Mouse (Mus musculus) intestine, embryonic 16.5 days (tissue): Measurements from ENCODE around the gene Vkorc1l1. TPM values are rescaled to one million over a fixed set of nuclear protein-coding genes. Genes with fewer than 3 reads are reported as not detected.
A peak's percentile ranks its signal among the peaks of the same experiment; 100 is the strongest.

Experiments used
- ATAC-seq: fragments of 200-750 bp; cut with Nextera tagmentation; 2 replicates; pipeline ENCODE4 v1.8.0; 2017; ENCODE audit warnings: moderate TSS enrichment, moderate library complexity
- H3K27ac ChIP-seq: fragments of 300-500 bp; sonication (generic); 2 replicates; pipeline ENCODE4 v1.5.1; 2014; ENCODE audit warnings: mild to moderate bottlenecking, low read length
- H3K27me3 ChIP-seq: fragments of 300-500 bp; sonication (generic); replicated peaks from 2 replicates; pipeline ENCODE4 v1.6.1; 2014; ENCODE audit warnings: low read length, control low read depth, mixed read lengths; ENCODE audit not compliant: control insufficient read depth, insufficient read depth
- H3K36me3 ChIP-seq: fragments of 300-500 bp; sonication (generic); 2 replicates; pipeline ENCODE4 v1.6.1; 2014; ENCODE audit warnings: low read length, control low read depth; ENCODE audit not compliant: control insufficient read depth, insufficient read depth
- H3K4me1 ChIP-seq: fragments of 300-500 bp; sonication (generic); 2 replicates; pipeline ENCODE4 v1.6.1; 2014; ENCODE audit warnings: low read length, control low read depth, mixed read lengths; ENCODE audit not compliant: control insufficient read depth, insufficient read depth
- H3K4me2 ChIP-seq: fragments of 300-500 bp; sonication (generic); 2 replicates; pipeline ENCODE4 v1.6.1; 2014; ENCODE audit warnings: low read depth, low read length, control low read depth
- H3K4me3 ChIP-seq: fragments of 300-500 bp; sonication (generic); 2 replicates; pipeline ENCODE4 v1.5.1; 2014; ENCODE audit warnings: mild to moderate bottlenecking, low read length
- H3K9ac ChIP-seq: fragments of 300-500 bp; sonication (generic); 2 replicates; pipeline ENCODE4 v1.6.1; 2014; ENCODE audit warnings: low read depth, low read length
- H3K9me3 ChIP-seq: fragments of 300-500 bp; sonication (generic); 2 replicates; pipeline ENCODE4 v1.6.1; 2016; ENCODE audit warnings: low read length, control low read depth; ENCODE audit not compliant: control insufficient read depth
- WGBS: fragments of 180-500 bp; shearing (Covaris S2); extraction: QIAGEN DNeasy Blood & Tissue Kit; methylation state at CpG from one replicate; pipeline ENCODE4 v1.1.7; 2014; 5-methylcytosine and 5-hydroxymethylcytosine counted together
- polyA plus RNA-seq: library from polyadenylated mRNA; unstranded; fragments of >200 nt; fragmentation: Nextera tagmentation; extraction: Ambion mirVana; gene quantifications from 2 replicates; pipeline ENCODE4 v1.2.1, GENCODE M21; 2015

Vkorc1l1 gene
- polyA plus RNA-seq, 1 experiment from 2014 or later: 22.1 TPM

GRCm38 (mm10) chr5:129991898-129992297 is 50.1 kb downstream of the Vkorc1l1 start:
- Histone ChIP-seq H3K4me1 (no peaks in the 10 kb centered on the region), H3K4me3 (no peak overlapping the region), H3K4me2 (no peak overlapping the region), H3K27ac (no peak overlapping the region), H3K9me3 (no peaks in the 10 kb centered on the region), H3K27me3 (no peaks in the 10 kb centered on the region), H3K9ac (no peak overlapping the region), H3K36me3 (peaks cover 7% of the 10 kb centered on the region; the same call in 1 of the 2 replicates)
- 91% methylated on average over 5 of the region's 5 CpGs for WGBS
- ATAC-seq: peak; percentile 62; the same call in 1 of the 2 replicates

GRCm38 (mm10) chr5:129993374-129993773 is 51.6 kb downstream of the Vkorc1l1 start:
- H3K36me3 ChIP-seq: peaks cover 7% of the 10 kb centered on the region; the same call in 1 of the 2 replicates
- H3K4me2 ChIP-seq: no peak overlapping the region
- H3K27ac ChIP-seq: no peak overlapping the region
- 88% methylated on average over 14 of the region's 14 CpGs for WGBS
- no peaks in the 10 kb centered on the region for H3K9me3 ChIP-seq
- H3K9ac ChIP-seq: no peak overlapping the region
- no peaks in the 10 kb centered on the region for H3K27me3 ChIP-seq
- no peaks in the 10 kb centered on the region for H3K4me1 ChIP-seq
- ATAC-seq: no peak
- H3K4me3 ChIP-seq: no peak overlapping the region

DNA sequence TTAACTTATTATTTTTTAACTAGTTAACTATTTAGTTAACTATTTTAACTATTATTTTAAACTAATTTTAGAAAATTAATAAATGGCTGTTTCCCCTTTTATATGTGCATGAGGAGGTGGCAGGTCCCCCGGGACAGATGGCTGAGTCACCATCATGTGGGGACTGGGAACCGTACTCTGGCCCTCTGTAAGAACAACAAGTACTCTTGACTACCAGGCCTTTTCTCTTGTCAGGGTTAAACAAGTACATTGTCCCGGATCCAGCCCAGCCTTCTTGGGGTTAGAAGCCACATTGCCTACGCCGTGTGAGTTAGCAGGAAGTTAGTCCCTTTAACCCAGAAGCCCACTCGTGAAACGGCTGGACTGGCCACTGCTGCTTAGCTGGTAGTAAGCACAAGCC is 53.2 kb downstream of the Vkorc1l1 start:
- H3K4me2 ChIP-seq: no peak overlapping the region
- no peaks in the 10 kb centered on the region for H3K27me3 ChIP-seq
- WGBS: 90% methylated on average over 7 of the region's 7 CpGs
- no peaks in the 10 kb centered on the region for H3K9me3 ChIP-seq
- H3K36me3 ChIP-seq: peaks cover 4% of the 10 kb centered on the region; the same call in 1 of the 2 replicates
- H3K27ac ChIP-seq: no peak overlapping the region
- no peak for ATAC-seq
- H3K4me1 ChIP-seq: no peaks in the 10 kb centered on the region
- no peak overlapping the region for H3K4me3 ChIP-seq
- no peak overlapping the region for H3K9ac ChIP-seq

DNA sequence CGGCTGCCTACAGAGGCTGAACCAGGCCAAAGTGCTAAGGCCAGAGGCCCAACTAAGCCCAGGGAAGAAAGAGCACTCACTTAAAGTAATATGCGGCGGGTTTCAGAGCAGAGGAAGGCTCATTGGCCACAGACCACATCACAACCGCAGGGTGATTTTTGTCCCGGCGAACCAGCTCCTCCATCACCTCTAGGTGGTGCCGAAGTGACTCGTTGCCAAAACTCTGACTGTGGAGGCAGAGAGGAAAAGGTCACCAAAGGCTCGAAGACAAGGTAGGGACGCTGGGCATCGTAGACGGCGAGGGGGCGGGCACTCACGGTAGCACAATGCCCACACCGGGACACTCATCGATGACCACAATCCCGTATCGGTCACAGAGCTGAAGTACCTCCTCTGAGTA is 55.9 kb downstream of the Vkorc1l1 start:
- WGBS: 69% methylated on average over 19 of the region's 19 CpGs
- Histone ChIP-seq H3K4me1 (0 out of 2 replicates have a peak, but pooled peaks cover 2% of the 10 kb centered on the region), H3K9ac (no peak overlapping the region), H3K4me3 (no peak overlapping the region), H3K9me3 (no peaks in the 10 kb centered on the region), H3K4me2 (no peak overlapping the region), H3K27me3 (no peaks in the 10 kb centered on the region), H3K27ac (no peak overlapping the region), H3K36me3 (peaks cover 4% of the 10 kb centered on the region; the same call in 1 of the 2 replicates)
- no peak for ATAC-seq

DNA sequence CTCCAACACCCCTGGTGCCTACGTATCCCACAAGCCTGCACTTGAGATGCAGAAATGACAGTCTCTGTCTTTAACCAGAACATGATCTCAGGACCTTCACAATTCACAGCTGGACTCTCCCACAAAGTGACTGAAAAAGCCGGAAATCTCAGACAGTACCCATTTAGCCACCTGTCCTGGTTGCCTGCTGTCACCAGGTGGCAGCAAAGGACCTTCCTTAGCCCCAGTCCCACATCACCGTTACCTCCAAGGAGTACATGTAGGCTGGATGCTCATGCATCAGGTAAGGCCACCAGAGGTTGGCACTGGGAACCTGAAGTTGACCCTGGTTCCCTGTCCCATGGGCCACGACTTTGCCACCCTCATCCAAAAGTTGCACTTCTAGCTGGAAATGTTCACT is 57.3 kb downstream of the Vkorc1l1 start:
- Histone ChIP-seq H3K27ac (no peak overlapping the region), H3K4me3 (no peak overlapping the region), H3K4me1 (peaks cover 8% of the 10 kb centered on the region), H3K4me2 (no peak overlapping the region), H3K9ac (no peak overlapping the region), H3K36me3 (peaks cover 4% of the 10 kb centered on the region; the same call in 1 of the 2 replicates), H3K27me3 (no peaks in the 10 kb centered on the region), H3K9me3 (no peaks in the 10 kb centered on the region)
- ATAC-seq: no peak
- WGBS: 32% methylated on average over 4 of the region's 4 CpGs

- Histone ChIP-seq H3K4me2 (peak overlapping the region; percentile 68), H3K9ac (no peak overlapping the region), H3K9me3 (no peaks in the 10 kb centered on the region; the same call in 1 of the 2 replicates), H3K4me1 (peaks cover 8% of the 10 kb centered on the region), H3K4me3 (no peak overlapping the region), H3K36me3 (no peaks in the 10 kb centered on the region; the same call in 1 of the 2 replicates), H3K27me3 (no peaks in the 10 kb centered on the region), H3K27ac (0 out of 2 replicates have a peak overlapping the region, but pooled peaks have one; percentile 88)
- 68% methylated on average over 12 of the region's 12 CpGs for WGBS
- ATAC-seq: peak; percentile 12; the same call in 1 of the 2 replicates
Measured at GRCm38 (mm10) chr5:130000735-130001134, 59.0 kb downstream of the Vkorc1l1 start.

DNA sequence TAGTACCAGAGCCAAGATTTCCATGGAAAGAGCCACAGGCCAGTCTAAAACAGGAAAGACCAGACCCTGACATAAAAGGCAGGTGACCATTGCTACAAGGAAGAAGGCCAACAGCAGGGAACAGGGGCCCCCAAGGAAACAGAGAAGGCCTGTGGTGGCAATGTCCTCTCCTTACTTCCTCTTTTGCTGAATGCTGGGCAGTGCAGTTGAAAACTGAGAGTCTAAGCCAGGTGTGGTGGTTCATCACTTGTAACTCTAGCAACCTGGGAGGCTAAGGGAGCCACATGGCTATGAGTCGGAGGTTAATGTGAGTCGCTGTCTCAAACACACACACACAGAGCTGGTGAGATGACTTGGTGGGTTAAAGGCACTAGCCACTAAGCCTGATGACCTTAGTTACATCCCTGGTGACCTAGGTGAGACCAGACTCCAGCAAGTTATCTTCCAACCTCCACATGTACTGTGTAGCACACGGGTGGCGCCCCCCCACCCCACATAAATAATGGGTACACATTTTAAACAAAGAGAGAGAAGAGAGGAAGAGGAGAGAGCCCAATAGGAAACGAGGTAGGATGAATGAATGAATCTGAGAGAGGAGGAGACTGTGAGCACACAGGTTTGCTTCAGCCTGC is 59.7 kb downstream of the Vkorc1l1 start:
- H3K9me3 ChIP-seq: no peaks in the 10 kb centered on the region; the same call in 1 of the 2 replicates
- peak overlapping the region; percentile 68 for H3K4me3 ChIP-seq
- H3K9ac ChIP-seq: peak overlapping the region; percentile 79
- no peaks in the 10 kb centered on the region; the same call in 1 of the 2 replicates for H3K36me3 ChIP-seq
- peak overlapping the region; percentile 88 for H3K27ac ChIP-seq
- no peaks in the 10 kb centered on the region for H3K27me3 ChIP-seq
- no peak for ATAC-seq
- WGBS: 50% methylated on average over 5 of the region's 5 CpGs
- H3K4me2 ChIP-seq: peak overlapping the region; percentile 68
- H3K4me1 ChIP-seq: peaks cover 8% of the 10 kb centered on the region

- Histone ChIP-seq H3K27me3 (no peaks in the 10 kb centered on the region), H3K9me3 (no peaks in the 10 kb centered on the region; the same call in 1 of the 2 replicates), H3K9ac (peak within 1 kb of the TSS; percentile 79), H3K4me2 (peak within 1 kb of the TSS; percentile 68), H3K36me3 (no peaks in the 10 kb centered on the region; the same call in 1 of the 2 replicates), H3K4me1 (peaks cover 8% of the 10 kb centered on the region), H3K4me3 (peak within 1 kb of the TSS; percentile 68), H3K27ac (peak within 1 kb of the TSS; percentile 88)
- under 1% methylated on average over 39 of the region's 39 CpGs for WGBS
- ATAC-seq: peak; percentile 91
Measured at GRCm38 (mm10) chr5:130002301-130003146, 60.8 kb downstream of the Vkorc1l1 start, which contains the start of gene Gusb. Gene Gusb, minus strand, starts transcription at chr5:130003049.

DNA sequence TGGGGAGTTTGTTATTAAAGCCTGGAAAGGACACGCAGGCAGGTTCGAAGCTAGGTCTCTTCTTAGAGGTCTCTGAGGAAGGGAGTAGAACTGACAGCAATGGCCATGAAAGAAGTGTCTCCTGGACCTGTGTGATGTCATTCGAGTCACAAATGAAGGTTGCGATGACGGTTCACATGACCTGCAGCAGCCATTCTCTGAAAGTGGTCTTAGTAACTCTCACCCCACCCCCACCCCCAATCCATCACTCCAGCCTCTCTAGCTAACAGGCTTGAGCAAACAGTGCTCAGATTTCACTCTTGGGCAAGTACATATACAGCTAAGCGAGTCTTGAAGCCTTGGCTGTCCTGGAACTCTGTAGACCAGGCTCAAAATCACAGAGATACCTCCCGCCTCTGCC is 61.5 kb downstream of the Vkorc1l1 start:
- peak overlapping the region; percentile 79 for H3K9ac ChIP-seq
- WGBS: 39% methylated on average over 7 of the region's 7 CpGs

More for the DNA sequence above, 61.5 kb downstream of the Vkorc1l1 start:
- Histone ChIP-seq H3K4me3 (peak overlapping the region; percentile 68), H3K27ac (peak overlapping the region; percentile 88), H3K4me1 (peaks cover 8% of the 10 kb centered on the region), H3K36me3 (no peaks in the 10 kb centered on the region; the same call in 1 of the 2 replicates), H3K27me3 (no peaks in the 10 kb centered on the region), H3K4me2 (peak overlapping the region; percentile 68), H3K9me3 (no peaks in the 10 kb centered on the region; the same call in 1 of the 2 replicates)
- peak; percentile 7 for ATAC-seq
